Mouse (Mus musculus): Measurements from ENCODE around the gene Ttpal.
"Not testable (repeated sequence)": the region's sequence is repeated elsewhere in the genome, so short reads cannot be mapped to it uniquely, and the experiment has no call there.

Ttpal gene

DNA sequence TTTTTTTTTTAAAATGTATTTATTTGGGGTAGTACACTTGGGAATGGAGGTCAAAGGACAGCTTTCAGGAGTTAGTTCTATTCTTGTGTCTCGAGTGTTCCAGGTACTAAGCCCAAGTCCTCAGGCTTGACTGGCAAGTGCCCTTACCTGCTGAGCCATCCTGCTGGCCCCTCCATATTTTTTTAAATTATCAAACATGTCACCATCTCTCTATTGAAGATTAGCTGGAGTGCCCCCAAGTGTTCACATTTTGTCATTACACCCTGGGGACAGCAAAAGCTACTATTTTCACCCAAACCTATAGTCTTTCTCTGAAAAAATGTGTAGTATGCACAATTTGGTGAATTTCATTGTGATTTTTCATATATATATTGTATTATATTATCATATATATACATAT is 10.0 kb upstream of the Ttpal start:
- DNase-seq (ENCODE audit: low spot score in 2 of 2): no peak

DNA sequence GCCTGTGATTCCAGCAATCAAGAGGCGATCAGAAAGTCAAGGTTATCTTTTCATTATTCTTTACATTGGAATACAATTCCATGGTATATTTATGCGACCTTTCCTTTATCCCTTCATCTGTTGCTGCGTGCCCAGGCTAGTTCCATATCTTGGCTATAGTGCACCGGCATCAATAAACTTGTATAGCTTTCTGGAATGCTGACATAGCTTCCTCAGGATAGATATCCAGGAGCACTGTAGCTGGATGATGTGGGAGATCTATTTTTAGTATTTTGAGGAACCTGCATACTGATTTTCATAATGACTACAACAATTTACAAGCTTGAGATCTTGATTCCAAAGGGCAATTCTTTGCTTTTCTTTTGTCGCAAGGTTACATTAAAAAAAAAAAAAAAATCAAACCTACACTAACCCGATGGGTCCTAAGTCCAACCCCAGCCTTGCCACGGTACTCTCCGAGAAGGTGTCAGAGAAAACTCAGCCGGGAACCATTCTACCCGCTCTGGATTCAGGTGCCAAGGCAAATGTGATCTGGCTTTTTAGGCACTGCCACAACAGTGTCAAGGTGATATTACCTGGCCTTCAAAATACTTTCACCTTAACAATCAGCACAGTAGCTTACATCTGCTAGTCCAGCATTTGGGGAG is 8.4 kb upstream of the Ttpal start:
- no peak for DNase-seq (ENCODE audit: low spot score in 2 of 2)

DNA sequence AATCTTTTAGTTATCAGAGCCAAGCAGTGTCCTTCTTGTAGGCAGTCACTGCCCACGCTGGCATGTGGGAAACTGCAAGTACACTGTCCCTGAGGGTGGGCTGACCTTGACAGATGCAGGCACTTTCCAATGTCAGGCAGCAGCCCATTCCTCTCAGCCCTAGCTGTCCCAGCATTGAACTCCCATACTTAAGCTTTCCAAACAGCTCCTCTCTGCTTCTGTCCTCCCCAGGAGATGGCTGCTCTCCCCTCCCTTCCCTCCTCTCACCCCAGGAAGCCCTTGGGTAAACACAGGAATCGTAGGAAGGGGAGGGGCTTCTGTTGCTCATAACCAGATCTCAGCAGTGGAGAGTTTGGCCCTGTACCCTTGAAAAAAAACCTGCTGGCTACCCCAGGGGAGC is 7.0 kb upstream of the Ttpal start:
- DNase-seq (ENCODE audit: low spot score in 2 of 2): no peak

DNA sequence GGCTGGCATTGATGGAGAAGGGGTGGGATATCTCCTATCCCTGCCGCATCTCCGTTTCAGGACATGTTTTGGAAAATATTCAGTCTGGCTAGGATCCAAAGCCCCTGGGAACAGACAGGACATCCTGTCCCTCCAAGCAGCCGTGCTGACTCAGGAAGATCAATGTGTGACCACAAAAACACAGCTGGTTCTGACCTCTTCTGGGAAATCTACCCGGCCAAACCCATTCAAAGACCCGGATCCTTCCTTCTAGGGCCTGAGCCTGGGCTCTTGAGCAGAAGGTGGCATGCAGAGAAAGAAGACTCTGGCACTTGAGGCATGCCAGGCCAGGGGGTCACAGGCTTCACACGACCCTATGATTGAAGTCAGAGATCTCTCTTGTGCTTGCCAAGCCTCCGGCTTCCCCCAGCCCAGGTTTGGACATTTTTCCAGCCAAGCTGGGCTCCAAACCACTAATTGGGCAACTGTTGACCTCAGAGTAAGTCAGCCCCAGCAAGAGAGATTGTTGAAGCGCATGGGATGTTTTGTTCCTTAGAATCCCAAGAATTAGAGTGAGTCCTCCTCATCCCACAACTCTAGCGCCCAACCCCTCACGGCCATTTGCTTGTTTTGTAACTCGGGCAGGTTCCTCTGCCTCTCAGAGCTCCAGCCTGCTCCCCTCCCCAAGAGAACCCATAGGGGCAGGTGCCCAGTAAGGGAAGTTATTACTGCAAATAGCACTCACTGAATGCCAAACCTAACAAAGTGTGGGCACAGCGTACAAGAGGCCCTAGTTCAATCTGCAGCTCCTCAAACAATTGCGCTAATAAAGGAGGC is 5.8 kb upstream of the Ttpal start:
- DNase-seq (ENCODE audit: low spot score in 2 of 2): no peak

DNA sequence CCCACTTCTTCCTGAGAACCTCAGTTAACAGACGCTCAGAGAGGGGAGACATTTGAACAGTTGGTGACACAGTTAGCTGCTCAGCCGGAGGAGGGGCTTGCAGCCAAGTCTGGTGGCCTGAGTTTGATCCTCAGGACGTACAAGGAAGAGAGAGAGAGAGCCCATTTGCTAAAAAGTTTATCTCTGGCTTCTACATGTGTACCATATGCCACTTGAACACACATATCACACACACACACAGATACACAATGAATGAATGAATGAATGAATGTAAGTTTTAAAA is 5.3 kb upstream of the Ttpal start:
- DNase-seq (ENCODE audit: low spot score in 2 of 2): no peak

DNA sequence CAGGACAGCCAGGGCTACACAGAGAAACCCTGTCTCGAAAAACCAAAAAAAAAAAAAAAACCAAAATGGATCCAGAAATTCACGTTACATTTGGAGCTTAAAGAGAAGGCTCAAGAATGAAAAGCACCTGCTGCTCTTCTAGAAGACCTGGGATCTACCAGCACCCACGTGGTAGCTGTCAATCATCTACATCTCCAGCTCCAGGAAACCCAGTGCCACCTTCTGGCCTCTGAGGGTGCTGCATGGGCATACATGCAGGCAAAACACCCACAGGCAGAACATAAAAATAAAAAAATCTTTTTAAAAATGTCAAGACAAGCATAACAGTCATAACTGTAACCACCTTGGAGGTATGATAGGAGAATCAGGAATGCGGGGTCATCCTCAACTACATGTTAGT is 4.5 kb upstream of the Ttpal start:
- peak; percentile 34 to 50 for DNase-seq (ENCODE audit: low spot score in 2 of 2)

DNA sequence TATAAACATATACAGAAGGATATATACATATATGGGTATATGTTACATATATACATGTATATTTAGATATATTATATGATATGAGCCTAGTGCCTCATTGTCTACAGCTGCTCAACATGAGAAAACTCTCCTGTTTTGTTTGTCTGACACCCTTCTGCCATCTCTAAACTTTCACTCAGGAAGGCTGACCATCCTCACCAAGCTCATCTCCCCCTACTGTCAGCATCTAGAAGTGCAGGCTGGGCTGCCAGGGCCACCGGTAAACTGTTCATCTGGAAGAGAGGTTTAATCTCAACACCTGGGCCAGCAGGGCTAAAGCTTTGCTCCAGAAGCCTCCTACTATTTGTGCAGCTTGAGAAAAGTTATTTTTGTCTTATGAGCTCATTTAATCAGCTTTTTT is 2.9 kb upstream of the Ttpal start:
- no peak for DNase-seq (ENCODE audit: low spot score in 2 of 2)

DNA sequence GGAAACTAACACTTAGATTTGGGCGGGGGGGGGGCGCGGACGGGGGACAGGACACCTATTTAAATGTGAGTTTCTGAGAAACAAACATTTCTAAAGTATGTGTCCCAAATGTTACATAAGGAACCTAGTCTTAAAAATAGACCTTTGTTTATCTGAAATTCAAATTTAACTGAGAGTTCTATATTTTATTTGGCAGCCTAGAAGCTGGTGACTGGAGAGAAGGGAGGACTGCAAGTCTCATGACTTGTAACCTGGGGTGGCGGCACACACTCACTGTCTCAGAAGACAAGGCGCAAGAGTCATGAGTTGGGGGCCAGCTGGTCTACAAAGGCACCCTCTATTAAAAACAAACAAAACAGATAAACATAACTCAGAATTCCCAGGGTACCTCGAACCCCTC is 1.0 kb upstream of the Ttpal start:
- DNase-seq (ENCODE audit: low spot score in 2 of 2): no peak

DNA sequence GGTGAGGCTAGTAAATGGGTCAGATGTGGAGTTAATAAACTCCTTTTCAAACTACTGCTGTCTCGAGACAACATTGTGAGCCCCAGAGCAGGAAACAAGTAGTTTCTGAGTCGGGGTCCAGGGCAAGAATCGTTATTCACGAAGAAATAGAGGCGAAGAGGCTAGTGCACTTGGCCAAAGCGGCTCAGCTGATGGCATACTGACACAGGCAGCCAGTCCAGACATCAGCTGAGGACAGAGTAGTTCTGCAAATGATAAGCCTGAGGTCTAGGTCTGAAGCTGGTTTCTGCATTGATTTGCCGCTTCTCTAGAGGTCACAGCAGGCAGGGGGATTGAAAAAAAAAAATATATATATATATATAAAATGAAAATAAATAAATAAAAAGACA is 408 bp upstream of the Ttpal start:
- no peak for DNase-seq (ENCODE audit: low spot score in 2 of 2)

DNA sequence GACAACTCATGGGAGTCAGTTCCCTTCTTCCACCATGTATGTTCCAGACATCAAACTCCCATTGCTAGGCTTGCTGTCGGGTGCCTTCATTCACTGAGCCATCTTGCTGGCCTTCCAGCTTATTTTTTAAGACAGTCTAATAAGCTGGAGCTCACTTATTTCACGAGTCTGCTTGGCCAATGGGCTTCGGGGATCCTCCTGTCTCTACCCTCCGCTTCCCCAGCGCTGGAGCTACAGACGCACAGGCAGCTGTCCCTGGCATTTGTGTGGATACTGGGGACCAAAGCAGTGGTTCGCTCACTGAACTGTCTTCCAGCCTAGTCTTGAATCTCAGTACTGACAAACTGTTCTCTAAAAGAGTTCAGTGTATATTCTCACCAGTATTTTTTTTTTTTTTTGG is 4.0 kb downstream of the Ttpal start:
- no peak for DNase-seq (ENCODE audit: low spot score in 2 of 2)

DNA sequence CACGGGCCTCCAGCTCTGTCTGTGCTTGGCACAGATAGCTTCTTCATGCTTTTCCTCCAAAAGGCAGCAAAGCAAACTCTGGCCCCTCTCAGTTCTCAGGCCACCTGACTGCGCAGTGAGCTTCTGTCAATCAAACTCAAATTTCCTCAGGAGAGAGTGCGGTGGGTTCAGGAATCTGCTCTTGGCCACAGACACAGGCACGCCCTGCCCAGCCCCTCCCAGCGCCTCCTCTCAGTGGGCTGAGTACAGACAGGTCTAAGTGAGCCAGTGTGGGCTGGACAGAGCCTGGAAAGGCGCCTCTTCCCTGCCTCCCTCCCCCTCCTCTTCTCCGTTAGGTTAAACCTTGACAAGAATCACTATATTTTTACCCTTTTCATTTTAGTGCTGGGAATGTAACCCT is 5.9 kb downstream of the Ttpal start:
- DNase-seq (ENCODE audit: low spot score in 2 of 2): no peak

DNA sequence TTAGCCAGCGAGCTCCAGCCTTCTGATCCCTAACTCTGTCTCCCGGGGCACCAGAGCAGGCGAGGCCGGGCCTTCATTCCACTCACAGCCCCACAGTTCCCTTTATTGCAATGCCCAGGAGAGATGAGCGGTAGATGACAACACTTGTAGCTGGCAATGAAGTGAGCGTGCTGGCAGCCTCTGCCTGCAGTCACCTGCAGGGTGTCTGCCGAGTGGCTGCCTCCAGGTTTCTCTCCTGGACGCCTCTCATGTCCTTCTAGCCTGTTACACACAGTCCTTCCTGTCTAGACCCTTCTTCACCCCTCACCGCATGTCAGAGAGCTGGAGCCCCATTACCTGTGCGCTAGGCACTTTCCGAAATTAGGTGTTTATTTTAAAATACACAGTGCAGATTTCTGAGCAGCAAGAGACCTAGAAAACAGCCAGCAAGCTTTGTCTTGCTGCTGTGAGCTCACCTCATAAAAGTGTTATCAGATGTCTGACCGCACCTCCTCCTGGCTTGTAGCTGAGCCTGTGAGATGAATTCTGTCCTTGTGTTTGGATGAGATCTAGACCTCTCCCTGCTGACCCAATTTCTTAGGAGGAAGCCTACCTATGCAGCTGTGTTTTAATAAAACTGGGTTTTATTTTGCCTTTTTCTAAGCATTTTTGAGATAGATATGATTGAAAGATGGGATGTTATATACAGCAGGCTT is 7.3 kb downstream of the Ttpal start:
- no peak for DNase-seq (ENCODE audit: low spot score in 2 of 2)

DNA sequence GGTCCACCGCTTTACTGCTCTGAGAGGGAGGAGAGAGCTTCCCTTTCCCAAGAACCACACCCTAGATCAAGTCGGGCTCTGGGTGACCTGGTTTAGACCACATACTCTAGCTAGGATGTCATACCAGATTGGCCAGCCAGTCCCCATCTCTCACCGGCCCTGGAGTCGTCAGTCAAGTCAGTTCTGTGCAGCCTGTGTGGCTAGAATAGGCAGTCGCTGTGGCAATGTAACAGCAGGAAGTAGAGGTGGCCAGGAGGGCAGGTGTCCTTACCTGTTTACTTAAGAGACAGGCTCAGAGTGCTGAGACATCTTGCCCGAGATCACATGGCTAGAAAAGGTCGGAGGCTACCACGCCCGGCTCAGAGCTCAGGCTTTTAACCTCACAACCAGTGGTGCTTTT is 9.1 kb downstream of the Ttpal start:
- DNase-seq (ENCODE audit: low spot score in 2 of 2): no peak

DNA sequence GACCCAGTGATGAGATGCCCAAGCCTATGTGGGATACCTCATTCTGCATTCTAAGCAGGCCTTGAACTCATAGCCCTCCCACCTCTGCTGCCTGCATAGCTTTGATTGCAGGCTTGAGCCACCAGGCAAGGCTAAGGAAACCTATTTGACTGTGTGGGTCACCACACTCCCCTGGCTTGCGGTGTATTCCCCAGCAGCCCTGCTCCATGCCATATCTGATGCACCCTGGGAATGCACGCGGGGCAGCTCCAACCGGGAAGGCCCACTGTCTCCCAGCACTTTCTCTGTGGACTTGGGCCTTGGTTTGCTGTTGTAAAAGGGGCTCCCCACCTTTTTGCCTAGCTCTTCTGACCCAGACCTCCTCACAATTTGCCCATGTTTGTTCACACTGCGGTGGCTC is 11.1 kb downstream of the Ttpal start:
- no peak for DNase-seq (ENCODE audit: low spot score in 2 of 2)

DNA sequence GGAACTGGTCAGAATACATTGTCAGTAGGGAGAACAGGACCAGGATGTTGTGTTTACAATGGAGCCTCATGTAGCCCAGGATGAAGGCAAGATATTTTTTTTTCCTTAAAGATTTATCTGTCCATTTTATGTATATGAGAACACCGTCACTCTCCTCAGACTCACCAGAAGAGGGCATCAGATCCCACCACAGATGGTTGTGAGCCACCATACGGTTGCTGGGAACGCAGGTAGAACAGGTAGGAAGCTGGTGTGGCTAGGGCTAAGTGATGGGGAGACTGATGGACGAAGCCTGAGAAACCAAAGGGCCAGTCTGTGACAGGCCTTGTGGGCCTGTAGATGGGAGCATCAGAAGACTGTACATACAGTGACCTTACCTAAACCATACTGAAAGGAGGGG is 11.9 kb downstream of the Ttpal start:
- DNase-seq (ENCODE audit: low spot score in 2 of 2): no peak

DNA sequence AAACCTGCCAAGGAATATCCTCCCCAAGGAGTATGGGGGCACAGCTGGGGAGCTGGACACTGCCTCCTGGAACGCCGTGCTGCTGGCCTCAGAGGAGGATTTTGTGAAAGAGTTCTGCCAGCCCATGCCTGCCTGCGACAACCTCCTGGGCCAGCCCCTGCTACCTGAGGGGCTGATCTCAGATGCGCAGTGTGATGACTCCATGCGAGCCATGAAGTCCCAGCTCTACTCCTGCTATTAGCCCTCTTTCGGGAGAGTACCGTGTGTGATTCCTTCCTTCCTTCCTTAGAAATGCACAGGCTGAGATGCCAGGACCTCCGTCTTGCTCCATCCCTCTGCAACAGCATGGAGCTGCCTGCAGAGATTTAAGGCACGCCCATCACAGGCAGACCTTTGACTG is 13.3 kb downstream of the Ttpal start:
- no peak for DNase-seq (ENCODE audit: low spot score in 2 of 2)

DNA sequence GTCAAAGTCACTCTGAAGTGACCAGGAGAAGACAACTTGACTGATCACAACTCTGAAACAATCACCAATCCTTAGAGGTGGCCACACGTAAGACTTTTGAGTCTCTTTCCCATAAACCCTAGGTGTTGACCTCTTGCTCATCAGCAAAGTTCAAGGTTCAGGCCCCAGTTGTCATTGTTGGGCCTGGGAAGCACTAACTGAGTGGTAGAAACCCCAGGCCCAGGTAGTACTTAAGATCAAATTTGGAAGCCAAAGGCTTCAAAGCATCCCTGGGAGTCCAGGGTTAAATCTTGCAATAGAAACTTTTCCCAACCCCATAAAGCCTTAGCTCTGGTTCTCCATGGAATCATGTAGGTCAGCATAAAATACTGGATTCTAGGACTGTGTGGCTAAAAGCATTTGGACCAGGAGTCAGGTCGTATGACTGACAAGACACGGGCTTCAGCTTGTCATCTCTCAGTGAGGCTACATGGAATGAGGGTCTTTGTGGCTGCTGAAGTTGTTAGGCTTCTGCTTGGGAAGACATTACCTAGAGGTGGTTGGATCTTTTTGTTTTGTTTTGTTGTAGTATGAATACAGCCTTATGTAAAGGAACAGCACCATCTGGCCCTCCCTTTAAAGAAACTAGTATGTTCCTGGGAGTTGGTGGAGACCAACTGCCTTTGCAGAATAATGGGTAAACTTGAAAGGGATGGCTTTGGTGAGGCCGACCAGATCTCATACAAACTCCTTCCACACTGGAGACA is 14.0 kb downstream of the Ttpal start:
- DNase-seq (ENCODE audit: low spot score in 2 of 2): no peak

DNA sequence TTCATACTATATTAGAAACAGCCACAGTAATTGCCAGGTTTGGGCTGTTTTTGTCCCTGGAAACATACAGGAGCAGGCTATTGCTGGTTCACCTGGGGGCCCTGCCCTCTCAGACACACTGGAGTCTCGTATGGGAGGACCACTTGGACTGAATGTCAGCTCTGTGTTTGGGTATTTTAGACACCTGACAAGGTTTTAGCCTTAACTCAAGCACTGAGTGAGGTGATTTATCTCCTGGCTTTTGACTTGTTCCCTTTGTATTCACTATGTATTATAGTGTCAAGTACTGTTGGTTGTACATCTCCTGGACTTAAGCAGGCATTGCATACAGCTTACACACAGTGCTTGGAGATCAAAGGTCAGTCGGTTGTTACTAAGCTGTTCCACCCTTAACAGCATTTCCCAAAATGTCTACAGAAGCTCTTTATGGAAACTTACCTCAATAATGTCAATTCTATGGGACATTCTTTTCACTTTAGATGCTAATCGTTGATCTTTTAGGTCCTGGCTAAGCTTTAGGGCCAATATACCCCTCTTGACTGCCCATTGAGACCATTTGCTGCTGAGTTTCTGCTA is 14.6 kb downstream of the Ttpal start:
- no peak for DNase-seq (ENCODE audit: low spot score in 2 of 2)

DNA sequence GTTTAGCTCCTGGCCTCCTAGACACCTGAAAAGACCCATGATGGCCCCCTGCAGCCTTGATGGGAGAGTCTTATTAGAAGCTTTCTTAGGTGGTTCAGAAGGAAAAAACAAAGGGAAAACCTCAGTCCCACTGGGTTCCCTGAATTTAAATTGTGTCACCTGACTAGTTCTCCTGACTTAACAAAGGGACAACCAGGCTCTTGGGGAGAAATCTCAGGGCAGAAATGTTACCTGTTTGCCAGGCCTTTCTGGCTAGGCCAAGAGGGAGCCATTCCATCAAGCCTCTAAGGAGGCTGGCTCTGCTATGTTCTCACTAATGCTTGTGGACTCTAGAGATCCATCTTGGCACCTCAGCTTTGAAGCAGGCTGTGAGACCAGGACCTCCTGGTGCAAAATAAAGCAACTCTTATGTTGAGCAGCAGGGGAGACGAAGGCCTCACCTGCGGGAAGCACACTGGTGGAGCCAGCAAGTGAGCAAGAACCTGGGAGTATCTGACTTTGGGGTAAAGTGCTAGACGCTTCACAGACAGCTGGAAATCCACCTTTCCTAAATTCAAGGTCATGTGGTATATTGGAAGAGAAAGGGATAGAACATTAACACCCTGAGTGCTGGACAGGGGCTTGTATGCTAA is 15.2 kb downstream of the Ttpal start:
- no peak for DNase-seq (ENCODE audit: low spot score in 2 of 2)

DNA sequence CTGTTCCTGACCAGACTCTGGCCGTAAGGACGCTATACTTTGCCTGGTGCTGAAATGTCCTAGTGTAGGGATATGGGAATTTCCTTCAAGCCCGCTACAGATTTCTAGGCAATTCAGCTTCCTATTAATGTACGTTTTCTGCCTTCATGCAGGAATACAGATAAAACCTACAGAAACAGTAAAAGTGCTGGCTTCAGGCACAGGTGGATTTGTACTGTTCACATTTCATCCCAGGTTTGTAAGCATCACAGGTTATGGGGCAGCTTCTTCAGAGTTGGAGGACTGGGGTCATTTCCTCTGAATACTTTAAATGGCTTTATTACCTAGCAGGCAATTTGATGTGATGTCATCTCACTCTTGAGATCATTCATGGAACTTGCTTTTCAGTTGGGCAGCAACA is 15.8 kb downstream of the Ttpal start:
- DNase-seq (ENCODE audit: low spot score in 2 of 2): no peak

DNA sequence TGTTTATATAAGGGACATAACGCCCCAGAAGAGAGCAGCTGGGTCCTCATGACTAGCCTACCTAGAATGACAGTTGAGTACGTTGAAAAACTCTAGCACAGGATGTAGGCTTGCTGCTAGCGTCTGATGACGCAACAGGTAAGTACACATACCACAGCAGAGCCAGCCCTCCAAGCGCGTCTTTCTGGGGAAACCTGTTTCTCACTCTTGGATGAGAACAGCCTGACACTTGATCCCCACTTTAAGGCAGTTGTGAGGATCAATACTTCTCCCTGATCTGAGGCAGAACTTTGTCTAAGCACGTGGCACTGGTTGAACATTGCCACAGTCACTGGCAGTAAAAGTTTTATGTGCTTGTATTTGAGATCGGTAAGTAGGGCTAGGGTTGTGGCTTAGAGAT is 18.3 kb downstream of the Ttpal start:
- DNase-seq (ENCODE audit: low spot score in 2 of 2): no peak

DNA sequence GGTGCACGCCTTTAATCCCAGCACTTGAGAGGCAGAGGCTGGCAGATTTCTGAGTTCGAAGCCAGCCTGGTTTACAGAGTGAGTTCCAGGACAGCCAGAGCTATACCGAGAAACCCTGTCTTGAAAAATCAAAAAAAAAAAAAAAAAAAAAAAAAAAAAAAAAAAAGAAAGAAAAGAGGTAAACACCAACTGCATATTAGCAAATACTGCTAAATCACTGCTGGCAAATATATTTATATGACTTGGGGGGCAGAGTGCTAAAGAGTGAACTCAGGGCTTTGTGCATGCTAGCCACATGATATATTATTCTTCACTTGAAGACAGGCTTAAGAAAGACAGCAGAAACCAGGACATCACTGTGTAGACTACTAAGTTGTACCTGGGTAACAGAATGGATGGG is 19.3 kb downstream of the Ttpal start:
- not testable (repeated sequence) for DNase-seq (ENCODE audit: low spot score in 2 of 2)

All from right cerebral cortex, postnatal 36 days (tissue).